Mouse (Mus musculus) forebrain, embryonic 14.5 days (tissue): ENCODE data around the gene Ttll9. TPM values are rescaled to one million over a fixed set of nuclear protein-coding genes. Genes with fewer than 3 reads are reported as not detected.

Source experiments
- ATAC-seq: fragments of 200-750 bp; cut with Nextera tagmentation; 2 replicates; pipeline ENCODE4 v1.8.0; 2017; ENCODE audit warnings: mild to moderate bottlenecking, moderate library complexity
- DNase-seq: peaks from one replicate; pipeline ENCODE4 v3.0.0-alpha.2; 2015; ENCODE audit warnings: low spot score
- H3K27ac ChIP-seq: fragments of 300-500 bp; sonication (generic); 2 replicates; pipeline ENCODE4 v1.5.1; 2014; ENCODE audit warnings: low read depth, mild to moderate bottlenecking, control low read depth, low read length, moderate library complexity
- H3K27me3 ChIP-seq: fragments of 300-500 bp; sonication (generic); replicated peaks from 2 replicates; pipeline ENCODE4 v1.6.1; 2014; ENCODE audit warnings: low read length, control low read depth, mixed read lengths; ENCODE audit not compliant: control insufficient read depth, insufficient read depth
- H3K36me3 ChIP-seq: fragments of 300-500 bp; sonication (generic); 2 replicates; pipeline ENCODE4 v1.6.1; 2014; ENCODE audit warnings: low read length, control low read depth; ENCODE audit not compliant: control insufficient read depth, insufficient read depth
- H3K4me1 ChIP-seq: fragments of 300-500 bp; sonication (generic); 2 replicates; pipeline ENCODE4 v1.6.1; 2014; ENCODE audit warnings: antibody characterized with exemption, low read length, control low read depth; ENCODE audit not compliant: control insufficient read depth, insufficient read depth
- H3K4me2 ChIP-seq: fragments of 300-500 bp; sonication (generic); 2 replicates; pipeline ENCODE4 v1.6.1; 2014; ENCODE audit warnings: mild to moderate bottlenecking, control low read depth, low read length
- H3K4me3 ChIP-seq: fragments of 300-500 bp; sonication (generic); 2 replicates; pipeline ENCODE4 v1.5.1; 2014; ENCODE audit warnings: low read depth, low read length, control low read depth
- H3K9ac ChIP-seq: fragments of 300-500 bp; sonication (generic); 2 replicates; pipeline ENCODE4 v1.6.1; 2014; ENCODE audit warnings: mild to moderate bottlenecking, low read length, control low read depth, moderate library complexity
- H3K9me3 ChIP-seq: fragments of 300-500 bp; sonication (generic); replicated peaks from 2 replicates; pipeline ENCODE4 v1.6.1; 2016; ENCODE audit warnings: low read length, control low read depth, mixed read lengths; ENCODE audit not compliant: control insufficient read depth
- WGBS: fragments of 180-500 bp; shearing (Covaris S2); extraction: QIAGEN DNeasy Blood & Tissue Kit; methylation state at CpG from one replicate; pipeline ENCODE4 v1.1.7; 2014; 5-methylcytosine and 5-hydroxymethylcytosine counted together
- polyA plus RNA-seq: library from polyadenylated mRNA; unstranded; fragments of >200 nt; fragmentation: Nextera tagmentation; extraction: Ambion mirVana; gene quantifications from 2 replicates; pipeline ENCODE4 v1.2.1, GENCODE M21; 2014

The Ttll9 gene
- polyA plus RNA-seq, 1 experiment from 2014 or later = 2.5 TPM

DNA sequence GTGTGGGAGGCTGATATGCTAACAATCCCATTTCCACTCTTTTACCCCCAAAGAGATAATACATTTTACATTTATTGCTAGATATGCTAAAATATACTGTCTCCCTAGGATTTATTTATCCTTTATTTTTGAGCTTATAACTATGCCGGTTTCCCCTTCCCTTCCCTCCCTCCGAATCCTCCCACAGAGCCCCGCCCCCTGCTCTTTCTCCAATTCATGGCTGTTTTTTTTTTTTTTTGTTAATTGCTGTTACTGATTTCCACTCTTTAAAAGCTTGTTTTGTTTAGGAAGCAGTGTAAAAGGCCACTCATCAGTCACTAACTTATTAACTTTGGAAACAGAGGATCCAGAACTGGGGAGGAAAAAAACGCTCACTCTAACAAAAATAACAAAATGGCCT lies 34.8 kb downstream of the Ttll9 start:
- DNase-seq = no peak
- Histone ChIP-seq H3K9me3 (no peaks in the 10 kb centered on the region), H3K27ac (no peak overlapping the region), H3K4me1 (no peaks in the 10 kb centered on the region), H3K4me2 (no peak overlapping the region), H3K36me3 (no peaks in the 10 kb centered on the region), H3K9ac (no peak overlapping the region), H3K27me3 (no peaks in the 10 kb centered on the region), H3K4me3 (no peak overlapping the region)
- ATAC-seq = no peak
- whole genome bisulfite sequencing = 52% methylated on average over 4 of the region's 4 CpGs

DNA sequence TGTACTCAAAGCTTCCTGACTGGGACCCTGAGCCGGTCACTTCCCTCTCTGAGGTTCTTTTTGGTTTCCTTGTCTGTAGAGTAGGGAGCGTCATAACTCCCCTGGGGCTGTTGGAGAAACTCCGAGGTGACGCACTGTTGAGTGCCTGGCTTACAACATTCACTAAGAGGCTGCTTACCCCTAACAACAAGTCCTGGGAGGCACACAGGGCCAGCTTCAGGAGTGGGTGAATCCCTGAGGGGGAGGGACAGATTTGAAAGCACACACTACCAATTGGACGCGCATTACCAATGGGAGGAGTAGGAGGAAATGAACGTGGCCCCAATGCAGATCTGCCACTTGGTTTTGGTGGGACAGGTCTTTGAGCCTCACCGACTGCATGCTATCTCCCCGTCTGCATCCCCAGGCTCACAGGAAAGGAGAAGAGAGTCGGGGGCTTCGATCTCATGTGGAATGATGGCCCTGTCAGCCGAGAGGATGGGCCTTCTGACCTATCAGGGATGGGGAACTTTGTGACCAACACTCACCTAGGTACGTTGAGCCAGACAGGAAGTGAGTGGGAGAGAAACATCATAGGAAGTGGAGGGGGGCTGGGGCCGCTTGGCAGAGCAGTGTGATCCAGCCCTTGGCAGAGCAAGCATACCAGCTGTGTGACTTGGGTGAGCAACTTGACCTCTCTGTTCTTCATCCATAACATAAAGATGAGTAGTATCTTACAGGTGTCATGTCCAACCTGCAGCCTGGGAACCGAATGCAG lies 40.4 kb downstream of the Ttll9 start:
- Histone ChIP-seq H3K9me3 (no peaks in the 10 kb centered on the region), H3K4me2 (no peak overlapping the region), H3K9ac (no peak overlapping the region), H3K4me1 (peaks cover 4% of the 10 kb centered on the region; the same call in 1 of the 2 replicates), H3K27ac (no peak overlapping the region), H3K36me3 (peaks cover 18% of the 10 kb centered on the region; the same call in 1 of the 2 replicates), H3K27me3 (no peaks in the 10 kb centered on the region), H3K4me3 (no peak overlapping the region)
- DNase-seq = no peak
- WGBS = 89% methylated on average over 15 of the region's 15 CpGs
- ATAC-seq = no peak

DNA sequence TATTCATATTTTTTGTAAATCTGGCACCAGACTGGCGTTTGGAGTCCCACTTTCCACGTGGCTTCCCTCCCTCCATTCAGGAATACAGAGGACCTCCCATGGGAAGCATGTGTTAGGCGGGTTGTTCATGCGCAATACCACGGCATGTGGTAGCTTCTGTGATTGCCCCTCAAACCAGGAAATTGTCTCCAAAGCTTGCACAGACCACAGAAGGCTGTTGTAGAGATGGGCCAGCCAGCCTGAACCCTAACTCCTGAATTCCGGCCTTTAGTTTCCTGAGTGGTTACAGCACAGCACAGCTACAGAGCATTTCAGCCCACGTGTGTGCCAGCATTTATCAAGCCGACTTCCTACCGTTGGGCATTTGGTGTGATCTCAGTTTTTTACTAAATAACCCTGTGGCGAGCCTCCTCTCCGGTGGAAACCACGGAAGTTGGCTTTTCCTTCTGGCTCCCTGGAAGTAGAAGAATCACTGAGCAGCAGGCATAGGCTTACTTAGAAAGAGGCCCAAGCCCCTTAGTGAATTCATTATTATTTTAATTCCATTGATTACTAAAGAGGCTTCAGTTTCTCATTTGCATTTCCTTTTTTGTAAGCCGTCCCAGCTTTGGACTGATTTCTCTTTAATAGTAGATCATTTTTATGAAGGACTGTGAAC lies 41.5 kb downstream of the Ttll9 start:
- Histone ChIP-seq H3K4me3 (no peak overlapping the region), H3K27ac (no peak overlapping the region), H3K36me3 (peaks cover 29% of the 10 kb centered on the region), H3K9me3 (no peaks in the 10 kb centered on the region), H3K27me3 (no peaks in the 10 kb centered on the region), H3K9ac (no peak overlapping the region), H3K4me2 (no peak overlapping the region), H3K4me1 (peaks cover 4% of the 10 kb centered on the region; the same call in 1 of the 2 replicates)
- ATAC-seq = peak; percentile 50
- 18% methylated on average over 13 of the region's 13 CpGs for WGBS
- DNase-seq = peak; percentile 55

DNA sequence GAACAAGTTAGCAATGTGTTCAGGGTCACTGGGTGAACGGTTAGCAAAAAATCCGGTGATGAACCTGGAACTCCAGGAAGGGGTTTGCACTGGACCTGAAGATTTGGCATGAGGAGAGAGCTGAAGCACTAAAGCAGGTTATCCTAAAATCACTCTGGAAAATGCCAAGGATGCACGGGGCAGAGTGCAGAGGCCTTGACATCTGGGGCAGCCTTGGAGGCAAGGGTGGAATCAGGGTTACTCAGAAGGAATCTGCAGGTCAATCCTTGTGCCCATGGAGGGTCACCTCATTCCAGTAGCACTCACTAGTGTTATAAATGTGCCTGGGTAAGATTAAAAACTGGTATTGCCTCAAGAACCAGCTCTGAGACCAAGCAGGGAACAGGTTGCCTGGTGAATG lies 43.7 kb downstream of the Ttll9 start:
- Histone ChIP-seq H3K4me2 (no peak overlapping the region), H3K4me3 (no peak overlapping the region), H3K9me3 (no peaks in the 10 kb centered on the region), H3K4me1 (peaks cover 4% of the 10 kb centered on the region; the same call in 1 of the 2 replicates), H3K9ac (no peak overlapping the region), H3K27ac (no peak overlapping the region), H3K36me3 (peaks cover 51% of the 10 kb centered on the region), H3K27me3 (no peaks in the 10 kb centered on the region)
- WGBS = 90% methylated on average over 3 of the region's 3 CpGs
- no peak for ATAC-seq
- no peak for DNase-seq

DNA sequence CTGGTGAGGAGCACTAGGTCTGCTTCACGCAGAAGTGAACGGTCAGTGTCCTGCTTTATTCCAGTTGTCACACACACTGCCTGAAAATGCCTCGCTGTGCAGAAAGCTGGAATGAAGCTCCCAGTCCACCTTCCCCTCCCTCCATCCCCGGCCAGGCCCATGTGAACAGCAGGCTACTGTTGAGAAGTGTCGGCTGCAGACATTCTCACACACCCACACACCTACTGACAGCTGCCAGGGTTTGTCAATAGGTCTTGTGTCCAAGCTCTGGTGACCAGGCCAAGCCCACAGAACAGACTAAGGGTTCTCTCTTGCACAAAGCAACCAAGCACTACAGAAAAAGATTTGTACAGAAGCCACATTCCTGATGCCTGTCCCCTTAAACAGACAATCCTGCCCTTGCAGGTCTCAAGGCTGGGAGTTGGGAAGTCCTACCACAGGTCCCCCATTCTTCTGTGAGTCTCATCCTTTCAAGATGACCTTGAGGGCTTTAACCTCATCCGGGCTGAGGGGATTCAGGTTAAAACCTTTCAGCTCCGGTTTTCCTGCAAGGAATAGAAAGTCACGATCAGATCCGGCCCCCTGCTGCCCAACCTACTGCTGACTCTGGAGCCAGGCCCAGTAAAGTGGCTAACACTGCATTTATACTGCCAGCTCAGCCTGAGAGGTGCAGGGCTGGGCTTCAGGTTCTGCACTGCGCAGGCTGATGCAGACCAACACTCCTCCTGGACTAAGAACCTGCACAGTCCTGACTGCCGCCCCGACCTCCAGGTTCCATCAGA lies 47.1 kb downstream of the Ttll9 start:
- H3K36me3 ChIP-seq = peaks cover 64% of the 10 kb centered on the region
- ATAC-seq = no peak
- WGBS = 88% methylated on average over 12 of the region's 12 CpGs

DNA sequence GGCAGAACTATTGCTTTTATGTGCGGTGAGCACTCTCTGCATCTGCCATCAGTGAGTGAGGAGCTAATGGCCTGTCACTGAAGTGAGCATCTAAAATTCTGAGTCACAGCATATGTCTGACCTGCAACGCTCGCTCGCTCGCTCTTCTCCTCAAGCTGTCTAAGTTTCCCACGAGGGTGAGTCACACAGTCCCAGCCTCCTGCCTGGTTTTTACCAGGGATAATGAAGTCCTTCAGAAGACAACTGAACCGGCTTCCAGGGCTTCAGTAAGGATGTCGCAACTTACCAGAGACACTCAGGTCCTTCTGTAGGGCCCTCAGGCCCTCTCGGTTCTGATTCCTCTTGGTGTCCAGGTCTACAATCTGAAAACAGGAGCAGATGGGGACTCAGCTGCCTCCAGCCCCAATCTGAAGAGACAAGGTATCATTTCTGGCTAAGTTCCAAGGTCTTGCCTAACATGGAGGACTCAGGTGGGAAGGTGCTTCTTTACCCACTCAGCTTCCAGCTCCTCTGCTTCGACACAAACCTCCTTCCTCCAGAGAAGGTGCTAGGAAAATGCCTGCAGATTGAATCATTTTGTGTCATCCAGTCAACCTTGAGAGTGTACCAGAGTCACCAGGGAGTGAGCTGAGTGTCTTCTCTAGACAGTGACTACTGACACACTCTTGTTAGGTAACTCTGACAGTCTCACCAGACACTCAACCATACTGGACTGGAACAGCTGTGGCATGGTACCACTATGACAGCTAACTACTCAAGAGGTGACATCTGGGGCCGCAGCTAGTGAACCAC lies 51.6 kb downstream of the Ttll9 start:
- Histone ChIP-seq H3K36me3 (peaks cover 34% of the 10 kb centered on the region), H3K4me1 (peaks cover 12% of the 10 kb centered on the region), H3K4me2 (peak overlapping the region; percentile 85), H3K9ac (peak overlapping the region; percentile 83), H3K27me3 (no peaks in the 10 kb centered on the region), H3K27ac (no peak overlapping the region), H3K4me3 (peak overlapping the region; percentile 81), H3K9me3 (no peaks in the 10 kb centered on the region)
- ATAC-seq = no peak
- 92% methylated on average over 11 of the region's 11 CpGs for WGBS
- no peak for DNase-seq

More for the DNA sequence above, 47.1 kb downstream of the Ttll9 start:
- Histone ChIP-seq H3K4me3 (no peak overlapping the region), H3K9ac (no peak overlapping the region), H3K9me3 (no peaks in the 10 kb centered on the region), H3K4me1 (peaks cover 4% of the 10 kb centered on the region), H3K27me3 (no peaks in the 10 kb centered on the region), H3K4me2 (no peak overlapping the region), H3K27ac (no peak overlapping the region)
- no peak for DNase-seq

DNA sequence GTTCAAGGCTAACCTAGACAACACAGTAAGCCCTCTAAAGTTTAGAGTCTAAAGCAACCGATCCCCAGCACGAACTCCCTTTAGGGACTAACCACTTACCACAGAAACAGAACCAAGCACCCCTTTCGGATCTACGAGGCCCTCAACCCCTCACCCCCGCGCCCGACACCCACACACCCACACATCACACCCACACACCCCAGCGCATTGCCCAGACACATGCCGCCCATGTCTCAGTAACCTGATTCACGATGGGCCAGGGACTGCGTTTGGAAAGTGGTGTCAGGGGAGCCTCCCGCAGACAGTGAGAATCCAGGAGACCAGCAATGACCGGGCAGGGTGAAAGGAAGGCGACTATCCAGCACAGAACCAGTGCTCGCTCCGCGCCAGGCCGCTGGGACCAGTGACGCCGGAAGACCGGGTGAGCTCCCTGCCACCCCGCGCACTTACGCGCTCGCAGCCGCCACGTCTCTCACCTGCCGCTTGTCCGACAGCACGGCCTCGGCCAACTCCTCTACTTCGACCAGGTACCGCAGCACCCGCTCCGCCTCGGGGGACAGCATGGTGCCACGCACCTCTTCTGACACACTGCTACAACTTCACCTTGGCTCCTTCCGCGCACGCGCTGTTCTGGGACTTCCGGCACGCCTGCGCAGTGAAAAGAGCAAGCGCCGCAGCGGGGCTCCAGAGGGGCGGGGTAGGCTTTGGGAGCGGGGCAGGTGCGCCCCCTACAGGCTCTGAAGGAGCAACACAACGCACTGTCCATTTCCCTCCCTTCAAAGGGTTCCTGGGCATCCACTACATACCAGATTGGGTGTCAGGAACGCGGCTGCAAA lies 52.7 kb downstream of the Ttll9 start, which contains the start of gene Pdrg1:
Pdrg1 (minus strand) TSS at position 670 of the 836 bp plus-strand sequence.
- peak within 1 kb of the TSS; percentile 85 for H3K4me2 ChIP-seq
- 2% methylated on average over 54 of the region's 54 CpGs for WGBS
- peaks cover 23% of the 10 kb centered on the region for H3K36me3 ChIP-seq
- H3K9me3 ChIP-seq = no peaks in the 10 kb centered on the region
- DNase-seq = peak; percentile 97
- H3K27me3 ChIP-seq = no peaks in the 10 kb centered on the region
- H3K27ac ChIP-seq = peak within 1 kb of the TSS; percentile 23
- H3K4me1 ChIP-seq = peaks cover 12% of the 10 kb centered on the region
- ATAC-seq = peak; percentile 96
- peak within 1 kb of the TSS; percentile 81 for H3K4me3 ChIP-seq
- H3K9ac ChIP-seq = peak within 1 kb of the TSS; percentile 83
